ENCODE assay signal across 8 mouse cellular contexts in the genomic region with DNA sequence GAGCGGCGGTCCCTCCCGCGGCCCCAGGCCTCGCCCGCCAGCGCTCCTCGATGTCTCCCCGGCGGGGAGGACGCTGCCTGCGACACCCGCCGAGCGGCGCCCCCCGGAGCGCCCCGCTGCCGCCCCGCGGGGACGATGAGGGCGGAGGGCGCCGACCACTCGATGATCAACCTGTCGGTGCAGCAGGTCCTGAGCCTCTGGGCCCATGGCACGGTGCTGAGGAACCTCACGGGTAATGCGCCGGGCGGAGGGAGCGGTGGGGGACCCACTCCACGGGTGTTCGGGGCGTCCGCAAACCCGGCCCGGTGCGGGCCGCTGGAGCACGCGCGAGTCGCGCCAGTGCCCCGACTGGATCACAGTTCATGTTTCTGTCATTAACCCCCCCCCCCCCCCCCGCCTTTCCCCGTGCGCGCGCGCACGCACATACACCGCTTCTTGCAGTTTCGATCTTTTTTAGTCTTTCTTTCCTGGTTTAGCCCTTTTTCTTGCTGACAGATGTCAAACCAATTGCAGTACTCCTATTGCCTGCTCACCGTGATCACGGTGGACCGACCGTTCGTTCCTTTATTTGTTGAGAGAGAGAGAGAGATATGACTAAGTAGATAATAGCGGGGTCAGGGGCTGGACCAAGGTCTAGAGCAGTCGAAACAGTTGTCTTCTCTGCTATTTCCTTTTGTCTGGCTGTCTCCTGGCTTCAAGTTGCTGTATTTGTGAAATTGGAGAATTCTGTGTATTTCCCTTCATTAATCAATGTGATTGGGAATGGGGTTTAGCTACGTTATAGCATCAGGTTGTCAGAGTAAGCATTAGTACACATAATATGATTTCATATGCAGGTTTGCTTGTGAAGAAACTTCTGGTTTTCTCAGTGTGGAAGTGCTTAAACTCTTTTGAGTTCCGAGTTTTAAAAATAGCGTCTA. TPM values are rescaled to one million over a fixed set of nuclear protein-coding genes. Genes with fewer than 3 reads are reported as not detected.
A peak's percentile ranks its signal among the peaks of the same experiment; 100 is the strongest.
DNase-seq lines count a peak whose midpoint lies in the region; ATAC-seq and TF ChIP-seq lines count a peak whose summit lies in the region.

No protein-coding gene starts in this region.

- no peaks in the 10 kb centered on the region for H3K27me3 ChIP-seq in intestine, embryonic 16.5 days (replicated peaks; ENCODE audit: control insufficient read depth, insufficient read depth, low read length)
- no peaks in the 10 kb centered on the region for H3K27me3 ChIP-seq in liver, adult 2 months (ENCODE audit: control insufficient read depth, insufficient read depth, low read length)

- peak; percentile 25 for ATAC-seq in activated CD4-positive, CD25-positive, alpha-beta regulatory T cell, adult 4 months
- ATAC-seq in intestine, embryonic 16.5 days = peak; percentile 42

- 0 out of 2 replicates have a peak, but pooled peaks have one; percentile 24 for TF ChIP-seq POLR2A in liver, adult 2 months (IDR thresholded peaks at IDR 0.05; ENCODE audit: extremely low read depth, insufficient read depth, low read length)

- H3K27ac ChIP-seq in intestine, embryonic 16.5 days (ENCODE audit: low read length) = peak overlapping the region; percentile 97
- H3K27ac ChIP-seq in liver, adult 2 months (replicated peaks; ENCODE audit: insufficient read depth, low read depth, low read length) = peak overlapping the region; percentile 98

- WGBS in intestine, embryonic 16.5 days = 2% methylated on average over 65 of the region's 67 CpGs
- WGBS in liver, adult 2 months = 2% methylated on average over 67 of the region's 67 CpGs

- no peaks in the 10 kb centered on the region for H3K36me3 ChIP-seq in intestine, embryonic 16.5 days (ENCODE audit: control insufficient read depth, insufficient read depth, low read length)
- H3K36me3 ChIP-seq in liver, adult 2 months (ENCODE audit: control insufficient read depth, insufficient read depth, low read length) = no peaks in the 10 kb centered on the region

- H3K4me2 ChIP-seq in intestine, embryonic 16.5 days (ENCODE audit: low read depth, low read length) = peak overlapping the region; percentile 65

- peaks cover 8% of the 10 kb centered on the region for H3K4me1 ChIP-seq in intestine, embryonic 16.5 days (ENCODE audit: control insufficient read depth, insufficient read depth, low read length)
- peaks cover 6% of the 10 kb centered on the region; the same call in 1 of the 2 replicates for H3K4me1 ChIP-seq in liver, adult 2 months (ENCODE audit: control insufficient read depth, insufficient read depth, low read length)

- peak overlapping the region; percentile 98 for H3K9ac ChIP-seq in intestine, embryonic 16.5 days (ENCODE audit: low read depth, low read length)
- peak overlapping the region; percentile 98 for H3K9ac ChIP-seq in liver, adult 2 months (ENCODE audit: low read depth, low read length)

- no peaks in the 10 kb centered on the region for H3K9me3 ChIP-seq in intestine, embryonic 16.5 days (ENCODE audit: control insufficient read depth, low read length)

- DNase-seq in 3T3-L1 (ENCODE audit: low read depth, low spot score) = peak; percentile 23
- DNase-seq in embryo, embryonic 10 days (ENCODE audit: low spot score) = peak; percentile 31
- peak; percentile 60 for DNase-seq in gastrocnemius, postnatal 25 days
- DNase-seq in liver, adult 2 months (ENCODE audit: extremely low read depth, low read depth, low spot score) = peak; percentile 67
- DNase-seq in neural tube, embryonic 10.5 days (ENCODE audit: extremely low spot score, low spot score) = peak; percentile 64
- DNase-seq in testis, postnatal 10 days (ENCODE audit: low spot score) = peak; percentile 75

- peak overlapping the region; percentile 93 for H3K4me3 ChIP-seq in intestine, embryonic 16.5 days (ENCODE audit: low read length)
- peak overlapping the region; percentile 98 for H3K4me3 ChIP-seq in liver, adult 2 months (ENCODE audit: insufficient read depth, low read depth, low read length)

- TF ChIP-seq CTCF in liver, adult 2 months (IDR thresholded peaks at IDR 0.05; ENCODE audit: low read depth, low read length) = no peak

- H3K79me2 ChIP-seq in liver, adult 2 months (ENCODE audit: control insufficient read depth, insufficient read depth, low read length) = peaks cover 15% of the 10 kb centered on the region

RNA-seq across cellular contexts. Expression of a gene that starts 0.6 kb away (rescaled TPM):
- polyA plus RNA-seq in activated CD4-positive, CD25-positive, alpha-beta regulatory T cell, adult 4 months (2017; shearing (Covaris generic)) = 10 to 100 TPM; 10.5 to 10.8 TPM
- 10 to 100 TPM; 22.0 to 23.6 TPM for total RNA-seq in gastrocnemius, postnatal 25 days (2021)
- polyA plus RNA-seq in intestine, embryonic 16.5 days (2015; fragmentation: Nextera tagmentation; extraction: Ambion mirVana) = 10.4 and 10.9 TPM in 2 replicates
- 9.5 and 11.4 TPM in 2 replicates for total RNA-seq in liver, adult 2 months (2014; rRNA removed)
- polyA plus RNA-seq in liver, adult 2 months (2012; rRNA removed) = 4.4 and 5.6 TPM in 2 replicates

Comparison
In these comparisons a context has a peak if more than half of its experiments do, and no peak if none do; other contexts are left out.
1. Peak in every context shown above with its lines: DNase-seq, ATAC-seq, H3K4me3 ChIP-seq and H3K27ac ChIP-seq.
2. DNase-seq: peak in every context shown above with its lines; median percentile 75 in testis, postnatal 10 days; 67 in liver, adult 2 months; 64 in neural tube, embryonic 10.5 days; 60 in gastrocnemius, postnatal 25 days; 31 in embryo, embryonic 10 days; 23 in 3T3-L1.